Mouse (Mus musculus) retina, postnatal 1 day (tissue): ENCODE results near the gene Cnr1.

Experiments used
- DNase-seq: peaks from one replicate; pipeline ENCODE4 v3.0.0-alpha.2; 2012

Cnr1 gene

DNA sequence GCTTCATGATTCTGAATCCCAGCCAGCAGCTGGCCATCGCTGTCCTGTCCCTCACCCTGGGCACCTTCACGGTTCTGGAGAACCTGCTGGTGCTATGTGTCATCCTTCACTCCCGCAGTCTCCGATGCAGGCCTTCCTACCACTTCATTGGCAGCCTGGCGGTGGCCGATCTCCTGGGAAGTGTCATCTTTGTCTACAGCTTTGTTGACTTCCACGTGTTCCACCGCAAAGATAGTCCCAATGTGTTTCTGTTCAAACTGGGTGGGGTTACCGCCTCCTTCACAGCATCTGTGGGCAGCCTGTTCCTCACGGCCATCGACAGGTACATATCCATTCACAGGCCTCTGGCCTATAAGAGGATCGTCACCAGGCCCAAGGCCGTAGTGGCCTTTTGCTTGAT, 19.5 kb downstream of the Cnr1 start:
- no peak for DNase-seq

DNA sequence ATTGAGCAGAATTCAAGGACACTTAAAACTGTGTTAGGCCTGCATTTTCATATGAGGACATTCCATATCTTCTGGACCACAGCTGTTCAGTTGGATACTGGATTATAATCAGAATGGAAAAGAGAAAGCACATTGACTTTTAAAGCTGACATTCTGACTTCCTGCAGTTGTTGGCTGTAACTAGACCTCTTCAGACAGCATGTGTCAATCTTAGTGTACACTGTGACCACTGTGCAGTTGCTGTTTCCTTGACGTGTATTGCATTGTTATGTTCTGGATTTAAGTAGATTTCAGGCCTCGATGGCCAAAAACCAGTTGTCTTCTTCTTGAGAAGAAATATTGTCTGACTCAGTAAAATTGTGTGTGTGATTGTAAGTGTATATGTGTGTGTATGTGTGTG, 21.3 kb downstream of the Cnr1 start:
- no peak for DNase-seq

DNA sequence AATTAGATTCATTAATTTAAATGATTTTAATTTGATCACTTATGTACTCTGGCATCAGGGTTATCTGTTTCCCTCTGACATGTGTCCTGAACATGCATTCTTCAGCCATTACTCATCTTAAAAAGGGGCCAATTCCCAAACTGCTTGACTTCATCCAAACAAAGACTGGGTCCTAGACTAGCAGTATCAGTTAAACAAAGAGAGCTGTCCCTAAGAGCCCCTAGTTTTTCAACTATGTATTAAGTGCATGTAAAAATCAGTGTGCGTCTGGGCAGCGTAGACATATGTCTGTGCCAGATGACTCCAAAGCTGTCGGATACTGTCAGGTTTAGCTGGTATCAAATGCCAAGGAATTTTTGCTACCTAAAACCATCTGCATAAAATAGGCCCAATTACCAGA, 23.2 kb downstream of the Cnr1 start:
- peak; percentile 76 for DNase-seq

DNA sequence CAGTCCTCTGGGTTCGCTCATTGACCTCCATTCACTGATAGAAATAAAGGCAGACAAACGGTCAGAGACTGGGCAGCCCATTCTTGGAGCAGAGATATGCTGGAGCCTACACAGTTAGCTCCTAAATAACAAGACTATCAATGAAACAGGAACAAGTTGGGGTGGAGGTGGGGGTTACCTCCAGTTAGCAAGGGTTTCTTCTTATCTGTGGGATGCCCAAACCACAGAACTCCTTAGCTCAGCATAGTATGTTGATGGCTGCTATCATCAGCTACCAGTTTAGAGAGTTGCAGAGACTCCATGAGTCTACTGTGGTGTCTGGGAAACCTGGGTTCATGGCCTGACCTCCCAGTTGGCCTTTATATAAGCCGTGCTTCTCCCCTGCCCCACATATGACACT, 33.0 kb downstream of the Cnr1 start:
- DNase-seq = no peak

DNA sequence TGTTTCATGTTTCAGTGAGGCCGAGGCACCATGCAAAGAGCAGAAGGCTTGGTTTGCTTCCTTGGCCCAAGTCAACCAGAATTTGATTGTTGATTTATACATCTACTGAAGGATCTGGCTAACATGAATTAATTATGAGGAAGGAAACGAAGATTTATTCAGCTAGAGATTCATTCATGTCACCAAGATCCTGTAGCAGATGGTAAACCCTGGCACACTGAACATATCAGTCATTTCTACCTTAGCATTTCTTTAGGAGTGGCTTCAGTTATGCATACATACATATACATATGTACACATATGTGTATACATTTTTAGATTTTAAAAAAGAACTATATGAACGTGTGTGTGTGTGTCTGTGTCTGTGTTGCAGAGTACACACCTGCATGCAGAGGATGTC, 34.1 kb downstream of the Cnr1 start:
- no peak for DNase-seq

DNA sequence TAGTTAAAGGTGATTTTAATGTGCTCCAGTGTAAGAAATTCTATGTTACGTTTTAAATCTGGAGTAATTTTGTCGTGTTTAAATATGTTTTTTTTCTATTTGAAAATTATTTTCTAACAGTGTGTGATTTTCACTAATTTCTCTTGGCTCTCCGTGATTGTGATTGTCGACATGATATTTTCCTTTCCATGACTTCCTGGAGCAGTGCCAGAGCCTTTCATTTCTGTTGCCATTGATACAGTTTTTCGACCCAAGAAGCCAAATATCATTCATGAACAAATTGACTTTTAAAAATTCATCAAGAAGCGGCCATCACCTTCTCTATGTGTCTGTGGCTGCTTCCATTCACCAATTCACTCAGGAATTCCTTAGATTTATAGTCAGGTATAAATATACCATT, 35.4 kb downstream of the Cnr1 start:
- no peak for DNase-seq

DNA sequence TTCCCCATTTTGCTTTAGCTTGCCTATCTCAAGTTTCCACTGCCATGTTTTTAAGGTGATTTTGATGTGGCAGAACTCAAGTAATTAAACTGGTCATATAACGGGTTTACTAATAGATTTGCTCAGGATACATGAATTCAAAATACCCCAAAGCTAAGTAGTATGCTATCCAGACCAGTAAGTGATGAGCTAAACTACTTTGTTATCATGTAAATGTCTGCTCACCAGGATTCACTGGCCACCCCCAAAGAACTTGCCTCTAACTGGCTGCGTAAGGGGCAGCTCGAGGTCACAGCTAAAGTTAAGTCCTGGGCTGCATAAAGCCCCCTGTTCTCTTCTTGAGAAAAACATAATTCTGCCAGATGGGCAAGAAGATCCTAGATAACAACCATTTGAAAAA, 46.3 kb downstream of the Cnr1 start:
- no peak for DNase-seq

DNA sequence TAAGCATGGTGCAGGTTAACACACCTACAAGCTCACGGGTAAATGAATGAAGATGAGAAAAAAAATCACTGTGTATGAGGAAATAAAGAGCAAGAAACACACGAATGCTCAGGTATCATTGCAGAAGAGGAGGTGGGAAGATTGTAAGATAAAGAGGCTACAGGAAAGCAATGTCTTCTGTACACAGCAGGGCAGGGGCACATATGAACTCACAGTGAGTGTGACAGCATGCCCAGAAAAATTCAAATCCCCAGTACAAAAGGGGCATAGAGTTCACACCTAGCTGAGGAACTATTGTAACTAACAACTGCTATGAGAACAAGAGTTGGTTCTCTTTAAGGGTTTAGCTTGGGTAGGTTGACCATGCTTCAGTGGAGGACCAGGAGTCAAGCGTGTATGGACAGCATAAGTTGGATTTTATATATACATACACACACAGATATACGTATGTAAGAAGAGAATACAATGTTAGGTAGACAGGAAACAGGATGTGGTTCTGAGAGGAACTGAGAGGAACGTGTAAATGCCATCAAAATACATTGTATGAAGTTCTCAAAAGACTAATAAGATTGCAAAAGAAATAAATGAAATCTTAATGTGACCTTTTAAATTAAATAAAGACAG, 64.2 kb downstream of the Cnr1 start:
- DNase-seq = no peak

DNA sequence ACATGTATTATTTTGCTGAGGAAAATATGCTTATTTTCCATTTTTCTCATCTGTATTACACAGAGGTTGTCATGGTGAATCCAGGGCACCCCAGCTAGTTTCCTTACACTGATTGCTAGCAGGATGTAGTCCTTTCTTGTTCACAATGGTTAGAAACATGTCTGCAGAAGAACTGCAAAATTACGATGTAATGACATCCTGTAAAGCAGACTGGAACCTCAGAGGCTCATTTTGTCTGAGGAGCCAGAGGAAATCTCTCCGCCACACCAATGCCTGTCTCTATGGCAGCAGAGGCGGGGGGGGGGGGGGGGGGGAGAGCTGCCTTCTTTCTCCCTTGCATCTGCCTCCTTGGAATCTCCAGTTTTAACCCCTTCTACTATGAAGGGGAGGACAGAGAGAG, 68.3 kb downstream of the Cnr1 start:
- no peak for DNase-seq

DNA sequence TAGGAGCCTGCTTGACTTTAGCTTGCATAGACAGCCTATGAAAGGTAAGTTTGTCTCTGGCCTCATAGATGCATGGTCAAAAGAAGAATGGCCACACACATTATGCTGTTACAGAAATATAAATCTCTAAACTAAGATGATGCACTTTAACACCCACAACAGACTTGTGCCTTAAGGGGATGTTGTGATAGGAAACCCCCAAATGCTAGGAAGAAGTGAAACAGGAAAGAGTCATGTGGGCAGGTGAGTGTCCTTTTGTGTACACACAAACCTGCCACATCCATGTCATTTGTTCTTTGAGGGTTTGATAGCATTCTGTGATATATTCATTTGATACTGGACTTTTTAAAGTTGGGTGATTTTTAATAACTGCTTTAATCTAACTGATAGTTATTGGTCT, 72.0 kb downstream of the Cnr1 start:
- no peak for DNase-seq
